Mouse (Mus musculus) layer of hippocampus, postnatal 25 days (tissue): ENCODE measurements around the gene Vwa7. TPM values are rescaled to one million over a fixed set of nuclear protein-coding genes. Genes with fewer than 3 reads are reported as not detected.

ENCODE experiments used
- DNase-seq, 2 experiments: peaks; one replicate each; pipeline ENCODE4 v3.0.0; 2022; ENCODE audit warnings: mixed read lengths in 2 of 2, low spot score in 1 of 2; ENCODE audit errors: extremely low spot score in 1 of 2
- total RNA-seq, 2 experiments: library from RNA; stranded (reverse); gene quantifications; 2 replicates each; pipeline ENCODE4 v1.2.3; 2021

Gene Vwa7
- total RNA-seq, 2 experiments from 2014 or later, result 0.07 to 0.23 TPM

DNA sequence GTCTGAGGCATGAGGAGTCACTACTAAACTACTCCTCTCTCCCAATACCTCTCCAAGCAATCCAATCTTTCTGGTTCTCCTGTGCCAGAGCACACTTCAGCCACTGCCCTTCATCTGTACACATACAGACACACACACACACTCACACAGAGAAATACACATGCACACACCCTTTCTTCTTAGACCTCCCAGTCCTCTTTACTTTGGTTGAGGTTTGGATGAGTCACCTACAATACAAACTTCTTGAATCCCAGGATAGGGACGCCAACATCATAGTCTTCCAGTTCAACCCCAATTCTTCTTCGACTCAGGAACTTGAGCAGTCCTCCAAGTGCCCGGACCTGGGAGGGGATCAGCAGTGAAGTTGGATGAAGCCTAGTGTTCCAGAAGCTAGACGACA is 27.4 kb downstream of the Vwa7 start:
- DNase-seq, result no peak

DNA sequence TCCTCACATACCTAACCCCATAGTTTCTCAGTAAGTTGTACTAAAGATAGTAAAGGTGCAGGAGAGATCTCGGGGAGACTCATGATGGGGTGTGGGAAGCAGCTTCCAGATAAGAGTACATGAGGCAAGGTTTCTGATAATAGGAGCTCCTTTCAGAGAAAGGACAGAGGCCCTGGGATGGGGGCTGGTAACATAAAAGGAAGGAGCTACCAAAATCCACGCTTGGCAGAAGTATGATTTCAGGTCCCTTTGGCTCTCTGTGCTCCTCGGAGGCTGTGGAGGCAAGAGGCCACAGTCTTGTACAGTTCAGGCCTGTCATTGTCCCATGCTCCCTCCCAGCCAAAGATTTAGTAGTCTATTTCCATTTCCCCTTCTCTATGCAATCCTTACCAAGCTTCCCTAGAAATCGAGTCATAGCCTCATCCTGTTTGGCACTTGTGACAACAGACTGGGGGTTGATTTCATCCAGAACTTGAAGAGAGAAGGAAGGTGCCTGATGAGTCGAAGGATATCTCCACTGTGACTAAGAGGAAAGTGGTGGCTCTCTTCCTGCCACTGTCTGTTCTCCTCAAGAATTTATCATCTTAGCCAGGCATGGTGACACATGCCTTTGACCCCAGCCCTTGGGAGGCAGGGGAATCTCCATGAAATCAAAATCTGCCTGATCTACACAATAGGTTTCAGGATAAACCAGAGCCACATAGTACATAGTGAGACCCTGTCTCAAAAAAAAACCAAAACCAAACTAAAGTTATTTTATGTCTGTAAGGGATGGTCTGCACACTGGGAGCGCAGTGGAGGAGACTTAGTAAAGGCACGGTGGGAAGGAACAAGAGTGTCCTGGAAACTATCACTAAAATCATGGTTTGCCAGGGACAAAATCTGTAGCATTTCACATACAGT is 28.8 kb downstream of the Vwa7 start:
- no peak for DNase-seq

DNA sequence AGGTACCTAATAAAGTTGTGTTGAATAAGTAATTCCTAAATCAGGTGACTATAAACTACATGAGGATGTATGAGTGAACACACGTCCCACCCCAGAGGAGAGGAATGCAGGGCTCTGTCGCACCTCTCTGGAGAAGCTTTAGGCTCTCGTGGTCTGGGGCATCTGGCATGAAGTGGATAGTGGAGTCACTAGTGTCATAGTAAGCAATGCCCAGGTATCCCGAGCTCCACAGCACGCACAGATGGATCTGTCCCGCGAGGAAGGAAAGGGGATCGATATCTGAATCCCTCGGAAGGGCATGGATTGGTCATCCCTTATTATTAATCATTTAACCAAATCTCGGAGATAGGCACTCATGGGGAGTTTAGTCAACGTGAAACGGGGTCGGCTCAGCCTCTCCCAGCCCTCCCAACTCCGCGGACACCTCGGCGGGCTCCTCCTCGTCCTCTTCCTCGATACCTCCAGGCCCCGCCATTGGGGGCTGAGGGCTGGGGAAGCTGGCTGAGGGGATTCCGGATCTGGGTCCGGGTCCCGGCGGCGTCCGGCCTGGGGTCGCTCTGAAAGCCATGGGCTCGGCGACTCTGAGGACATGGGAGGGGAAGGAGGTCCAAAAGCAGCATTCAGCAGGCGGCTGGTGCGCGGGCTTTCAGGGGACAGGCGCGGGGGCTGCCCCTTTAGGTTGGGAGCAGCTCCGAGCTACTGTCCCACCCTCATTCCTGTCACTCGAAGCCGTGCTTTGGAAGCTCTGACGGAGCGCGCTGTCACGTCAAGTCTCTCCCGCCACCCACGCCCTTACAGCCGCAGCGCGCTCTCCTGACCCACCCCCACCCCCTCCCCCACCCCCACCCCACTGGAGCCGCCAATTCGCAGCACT is 29.7 kb downstream of the Vwa7 start:
- DNase-seq, result no peak

DNA sequence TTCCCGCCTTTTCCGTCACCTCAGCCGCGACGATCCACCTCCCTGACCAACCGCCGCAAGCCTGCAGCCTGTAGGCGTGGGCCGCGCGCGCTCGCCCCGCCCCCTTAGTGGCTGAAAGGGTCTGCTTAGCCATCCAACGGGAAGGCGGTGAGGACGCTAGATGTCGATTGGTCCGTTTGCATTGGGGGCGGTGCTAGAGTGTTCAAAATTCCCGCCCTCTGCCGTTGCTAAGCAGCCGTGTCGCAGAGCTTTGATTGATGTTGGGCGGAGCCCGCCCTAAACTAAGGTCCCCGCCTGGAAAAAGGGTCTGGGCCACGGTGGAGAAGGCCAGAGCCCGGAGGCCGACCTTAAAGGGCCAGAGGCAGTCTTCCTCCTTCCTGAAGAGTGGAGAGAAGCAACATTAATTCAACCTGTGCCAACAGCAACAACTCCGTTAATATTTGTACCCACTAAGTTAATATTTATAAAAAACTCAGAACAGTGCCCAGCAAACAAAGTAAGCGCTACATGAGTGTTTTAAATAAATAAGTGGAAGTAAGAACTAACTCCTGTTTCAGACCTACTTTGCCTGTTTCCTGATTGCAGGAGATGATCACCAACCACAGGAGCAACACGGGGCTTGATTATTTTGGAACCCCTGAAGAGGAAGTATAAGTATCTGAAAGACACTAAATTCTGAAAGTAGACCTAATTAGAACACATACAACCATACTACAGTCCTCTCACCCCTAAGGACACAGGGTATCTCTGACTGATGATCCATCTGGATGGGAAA is 30.5 kb downstream of the Vwa7 start, which contains the start of gene Msh5:
Gene Msh5, minus strand, starts transcription at position 65 of the 775 bp plus-strand sequence.
- peak; percentile 69 to 84 for DNase-seq

DNA sequence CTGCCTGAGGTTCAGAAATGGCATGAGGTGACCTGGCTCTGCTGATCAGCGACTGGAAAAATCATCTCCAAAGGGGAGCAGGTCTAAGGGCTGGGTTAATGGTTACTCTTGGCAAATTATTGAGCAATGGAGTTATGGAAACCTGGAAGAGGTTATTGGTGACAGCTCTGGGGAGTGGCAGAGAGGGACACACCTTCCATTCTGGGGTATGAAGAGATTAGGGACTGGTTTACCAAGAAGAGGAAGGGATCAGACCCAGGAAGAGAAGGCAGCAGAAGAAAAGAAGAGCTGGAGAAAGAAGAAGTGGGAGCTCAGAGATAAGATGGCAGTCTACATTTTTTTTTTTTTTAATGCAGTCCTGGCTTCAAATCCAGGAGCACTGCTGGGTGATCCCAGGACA is 31.3 kb downstream of the Vwa7 start:
- no peak for DNase-seq

DNA sequence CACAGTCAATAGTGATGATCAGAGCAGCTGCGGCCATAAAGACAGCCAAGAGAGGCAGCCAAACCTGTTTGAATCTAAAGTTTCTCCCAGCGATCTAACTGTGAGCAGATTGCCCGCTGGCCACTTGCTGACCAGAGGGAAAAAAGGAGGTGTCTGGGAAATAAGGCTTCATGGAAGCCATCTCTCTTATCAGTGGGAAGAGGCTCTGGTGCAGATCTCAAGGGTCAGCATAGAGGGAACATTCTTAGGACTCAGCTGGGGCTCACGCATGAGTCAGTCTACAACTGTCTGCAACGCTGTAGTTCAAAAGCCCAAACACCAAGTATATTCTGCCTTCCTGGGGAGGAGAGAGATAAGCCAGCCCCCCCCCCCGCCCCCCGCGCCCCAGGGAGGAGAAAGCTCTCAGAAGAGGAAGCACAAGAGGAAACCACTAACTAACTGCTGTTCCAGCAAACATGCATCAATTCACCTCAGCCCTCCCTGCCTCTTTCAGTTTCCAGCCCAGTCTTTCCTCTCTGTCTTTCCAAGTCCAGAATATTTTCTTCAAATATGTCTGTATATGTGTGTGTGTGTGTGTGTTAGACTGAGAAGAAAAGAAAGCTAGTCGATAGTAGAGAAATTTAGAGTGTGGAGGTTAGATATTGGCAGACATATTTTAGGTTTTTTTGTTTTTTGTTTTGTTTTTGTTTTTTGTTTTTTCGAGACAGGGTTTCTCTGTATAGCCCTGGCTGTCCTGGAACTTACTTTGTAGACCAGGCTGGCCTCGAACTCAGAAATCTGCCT is 32.0 kb downstream of the Vwa7 start:
- DNase-seq, result no peak

DNA sequence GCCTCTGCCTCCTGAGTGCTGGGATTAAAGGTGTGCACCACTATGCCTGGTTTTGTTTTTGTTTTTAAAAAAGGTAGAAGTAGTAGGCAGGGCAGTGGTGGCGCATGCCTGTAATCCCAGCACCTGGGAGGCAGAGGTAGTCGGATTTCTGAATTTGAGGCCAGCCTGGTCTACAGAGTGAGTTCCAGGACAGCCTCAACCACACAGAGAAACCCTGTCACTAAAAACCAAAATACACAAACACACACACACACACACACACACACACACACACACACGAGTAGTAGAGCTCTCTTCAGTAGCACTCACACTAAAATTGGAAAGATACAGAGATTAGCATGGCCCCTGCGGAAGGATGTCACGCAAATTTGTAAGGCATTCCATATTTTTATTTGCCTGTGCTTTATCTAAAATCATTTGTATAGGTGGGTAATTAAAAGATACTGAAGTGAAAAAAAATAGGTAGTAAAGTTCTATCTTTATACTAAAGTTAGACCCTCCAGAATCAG is 32.6 kb downstream of the Vwa7 start:
- no peak for DNase-seq

DNA sequence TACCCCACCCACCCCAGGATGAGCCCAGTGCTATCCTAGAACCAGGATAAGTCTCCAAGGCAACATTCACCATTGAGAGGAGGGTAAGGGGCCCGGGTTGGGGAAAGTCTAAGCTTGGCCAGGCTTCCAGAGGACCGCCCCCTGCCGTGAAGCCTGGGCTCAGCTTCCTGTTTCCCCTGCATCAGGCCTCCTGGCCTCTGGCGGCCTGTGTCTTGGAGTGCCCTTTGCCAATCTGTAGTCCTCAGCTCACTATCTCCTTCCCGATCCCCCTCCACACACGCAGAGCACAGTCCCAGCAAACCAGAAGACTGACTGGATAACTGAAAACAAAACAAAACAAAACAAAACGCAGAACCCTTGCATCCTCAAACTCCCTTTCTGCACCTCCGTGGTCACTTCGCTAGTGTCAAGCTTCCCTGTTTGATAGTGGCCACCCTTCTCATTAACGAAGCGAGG is 33.2 kb downstream of the Vwa7 start, which contains the start of gene Clic1:
Gene Clic1, plus strand, starts transcription at position 406 of the 456 bp plus-strand sequence.
- no peak for DNase-seq

DNA sequence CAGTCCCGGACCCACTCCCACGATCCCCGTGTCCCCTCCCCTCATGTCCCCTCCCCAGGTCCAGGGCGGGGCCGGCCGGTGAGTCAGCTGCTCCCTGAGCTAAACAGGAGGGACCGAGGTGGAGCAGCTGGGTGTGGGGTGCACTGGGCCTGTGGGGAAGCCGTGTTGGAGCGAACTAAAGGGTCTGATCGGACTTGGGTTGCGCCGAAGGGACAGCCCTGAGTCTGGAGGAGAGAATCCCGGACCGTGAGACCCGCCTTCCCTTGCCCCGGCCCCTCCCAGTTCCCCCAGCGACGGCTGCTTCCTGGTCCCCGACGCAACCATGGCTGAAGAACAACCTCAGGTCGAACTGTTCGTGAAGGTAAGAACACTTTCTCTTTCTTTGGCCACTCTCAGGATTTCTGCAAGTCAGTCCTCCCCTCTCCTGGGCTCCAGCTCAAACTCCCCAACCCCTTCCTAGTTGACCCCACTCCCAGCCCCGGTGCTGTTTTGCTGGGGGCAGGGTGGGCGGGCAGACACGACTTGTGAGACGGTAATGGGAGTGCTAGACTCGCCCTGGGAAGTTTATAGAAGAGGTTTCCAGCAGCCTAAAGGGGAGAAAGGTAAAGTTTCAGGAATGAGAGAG is 33.9 kb downstream of the Vwa7 start:
- DNase-seq, result no peak

DNA sequence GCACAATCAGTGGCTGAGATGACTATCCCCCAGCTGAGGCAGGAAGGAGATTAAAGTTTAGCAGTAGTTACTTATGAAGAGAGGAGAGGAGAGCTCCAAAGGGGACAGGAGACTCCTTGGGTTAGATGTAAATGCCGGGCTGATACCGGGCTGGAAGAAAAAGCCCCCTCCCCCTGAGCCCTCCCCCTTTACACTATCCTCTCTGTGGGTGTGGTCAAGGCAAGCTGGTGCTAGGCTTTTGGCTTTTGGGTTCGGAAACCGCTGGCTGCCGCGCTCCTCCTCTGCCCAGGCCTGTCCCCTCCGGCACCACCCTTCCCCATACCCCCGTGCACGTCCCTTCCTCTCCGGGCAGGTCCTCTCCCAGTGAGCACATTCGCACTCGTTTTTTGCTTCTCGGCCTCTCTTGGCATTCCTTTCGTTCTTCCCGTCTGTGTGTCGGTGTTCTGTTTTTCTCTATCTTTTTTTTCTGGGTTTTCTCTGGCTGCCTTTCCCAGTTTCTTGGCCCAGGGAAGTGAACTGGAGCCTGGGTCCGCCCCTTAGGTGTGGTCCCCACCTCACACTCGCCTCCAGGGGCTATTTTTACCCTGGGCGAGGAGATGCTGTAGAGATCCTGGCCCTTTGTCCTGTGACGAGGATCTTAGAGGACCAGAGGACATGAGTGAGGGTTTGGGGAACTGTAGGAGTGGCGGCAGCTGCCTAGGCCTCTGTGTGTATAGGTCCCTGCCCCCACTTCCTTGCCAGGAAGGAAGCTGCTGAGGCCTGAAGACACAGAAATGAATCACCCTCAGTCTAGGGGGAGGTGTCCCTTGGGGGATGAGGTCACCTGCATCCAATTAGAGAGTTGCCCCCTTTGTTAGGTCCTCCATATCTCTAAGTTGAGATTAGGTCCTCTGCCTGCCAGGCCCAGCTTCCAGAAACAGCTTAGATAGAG is 35.0 kb downstream of the Vwa7 start:
- DNase-seq, result no peak

DNA sequence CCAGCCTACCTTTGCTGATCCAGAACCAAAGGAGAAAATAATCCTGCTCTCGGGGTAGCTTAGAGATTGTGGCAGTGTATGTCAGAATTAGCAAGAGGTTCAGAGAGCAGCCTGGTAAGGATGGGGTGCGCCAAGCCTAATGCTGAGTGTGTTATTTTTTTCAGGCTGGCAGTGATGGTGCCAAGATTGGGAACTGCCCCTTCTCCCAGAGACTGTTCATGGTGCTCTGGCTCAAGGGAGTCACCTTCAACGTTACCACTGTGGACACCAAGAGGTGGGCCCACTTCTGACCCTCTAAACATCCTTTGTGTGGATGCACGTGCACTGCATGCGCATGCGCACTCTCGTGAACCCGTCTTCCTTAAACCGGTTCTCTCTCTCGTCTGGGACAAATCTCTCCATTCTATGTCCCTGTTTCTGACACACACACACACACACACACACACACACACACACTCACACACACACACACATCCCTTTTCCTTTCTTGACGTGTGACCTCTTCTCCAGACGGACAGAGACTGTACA is 36.0 kb downstream of the Vwa7 start:
- no peak for DNase-seq

DNA sequence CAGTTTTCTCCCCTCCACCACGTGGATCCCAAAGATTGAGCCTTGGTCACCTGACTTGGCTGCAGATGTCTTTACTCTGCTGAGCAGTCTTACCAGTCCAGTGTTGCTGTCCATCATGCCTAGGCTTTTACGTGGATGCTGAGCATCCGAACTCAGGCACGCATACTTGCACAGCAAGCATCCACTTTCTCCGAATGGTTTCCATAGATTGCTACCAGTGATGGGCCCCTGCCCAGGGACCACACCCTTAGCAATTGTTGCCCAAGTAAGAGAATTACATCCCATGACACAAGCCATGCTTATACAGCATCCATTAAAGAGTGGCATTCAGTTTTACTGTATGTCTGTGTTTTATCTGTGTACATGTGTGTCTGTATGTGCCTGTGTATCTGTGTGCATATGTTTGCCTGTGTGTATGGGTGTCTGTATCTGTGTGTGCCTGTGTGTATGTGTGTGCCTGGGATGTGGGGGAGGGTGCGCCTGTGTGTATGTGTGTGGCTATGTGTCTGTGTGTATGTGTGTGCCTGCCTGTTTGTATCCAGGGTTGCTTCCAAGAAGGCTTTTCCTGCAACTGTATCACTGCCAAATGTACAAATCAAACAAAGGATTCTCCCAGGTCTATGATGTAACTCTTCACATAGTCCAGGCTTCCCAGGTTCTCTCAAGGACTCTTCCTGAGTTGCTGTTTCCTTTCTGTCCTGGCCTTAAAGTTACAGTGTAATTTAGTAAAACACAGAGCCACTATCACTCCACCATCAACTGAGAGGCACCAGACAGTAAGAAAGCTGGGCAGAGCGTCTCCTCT is 39.5 kb downstream of the Vwa7 start:
- DNase-seq, result no peak

DNA sequence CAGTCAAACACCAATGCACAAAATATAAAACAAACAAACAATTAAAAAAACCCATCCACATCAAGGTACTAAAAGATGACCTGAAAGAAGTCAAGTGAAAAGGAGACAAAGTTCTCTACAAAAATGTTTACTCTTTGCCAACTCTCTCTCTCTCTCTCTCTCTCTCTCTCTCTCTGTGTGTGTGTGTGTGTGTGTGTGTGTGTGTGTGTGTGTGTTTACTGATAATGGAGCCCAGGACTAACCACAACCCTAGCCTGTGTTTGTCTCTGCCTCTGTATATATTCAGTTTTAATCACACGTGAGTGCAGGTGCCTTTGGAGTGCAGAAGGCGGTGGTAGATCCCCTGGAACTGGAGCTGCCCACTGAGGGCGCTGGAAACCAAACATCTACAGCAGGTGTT is 40.7 kb downstream of the Vwa7 start:
- no peak for DNase-seq

DNA sequence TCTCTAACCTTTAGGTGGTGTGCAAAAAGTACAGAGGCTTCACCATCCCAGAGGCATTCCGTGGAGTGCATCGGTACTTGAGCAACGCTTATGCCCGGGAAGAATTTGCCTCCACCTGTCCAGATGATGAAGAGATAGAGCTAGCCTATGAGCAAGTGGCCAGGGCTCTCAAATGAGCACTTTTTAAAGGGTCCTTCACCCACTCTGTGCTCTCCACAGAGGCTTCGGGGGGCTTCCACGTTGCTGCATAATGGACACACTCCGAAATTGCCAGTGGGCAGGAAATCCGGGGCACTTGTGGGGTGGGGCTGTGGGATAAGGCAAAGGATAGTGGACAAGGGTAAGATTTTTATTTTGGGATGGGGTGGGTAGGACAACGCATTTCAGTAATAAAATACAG is 41.9 kb downstream of the Vwa7 start:
- DNase-seq, result no peak

DNA sequence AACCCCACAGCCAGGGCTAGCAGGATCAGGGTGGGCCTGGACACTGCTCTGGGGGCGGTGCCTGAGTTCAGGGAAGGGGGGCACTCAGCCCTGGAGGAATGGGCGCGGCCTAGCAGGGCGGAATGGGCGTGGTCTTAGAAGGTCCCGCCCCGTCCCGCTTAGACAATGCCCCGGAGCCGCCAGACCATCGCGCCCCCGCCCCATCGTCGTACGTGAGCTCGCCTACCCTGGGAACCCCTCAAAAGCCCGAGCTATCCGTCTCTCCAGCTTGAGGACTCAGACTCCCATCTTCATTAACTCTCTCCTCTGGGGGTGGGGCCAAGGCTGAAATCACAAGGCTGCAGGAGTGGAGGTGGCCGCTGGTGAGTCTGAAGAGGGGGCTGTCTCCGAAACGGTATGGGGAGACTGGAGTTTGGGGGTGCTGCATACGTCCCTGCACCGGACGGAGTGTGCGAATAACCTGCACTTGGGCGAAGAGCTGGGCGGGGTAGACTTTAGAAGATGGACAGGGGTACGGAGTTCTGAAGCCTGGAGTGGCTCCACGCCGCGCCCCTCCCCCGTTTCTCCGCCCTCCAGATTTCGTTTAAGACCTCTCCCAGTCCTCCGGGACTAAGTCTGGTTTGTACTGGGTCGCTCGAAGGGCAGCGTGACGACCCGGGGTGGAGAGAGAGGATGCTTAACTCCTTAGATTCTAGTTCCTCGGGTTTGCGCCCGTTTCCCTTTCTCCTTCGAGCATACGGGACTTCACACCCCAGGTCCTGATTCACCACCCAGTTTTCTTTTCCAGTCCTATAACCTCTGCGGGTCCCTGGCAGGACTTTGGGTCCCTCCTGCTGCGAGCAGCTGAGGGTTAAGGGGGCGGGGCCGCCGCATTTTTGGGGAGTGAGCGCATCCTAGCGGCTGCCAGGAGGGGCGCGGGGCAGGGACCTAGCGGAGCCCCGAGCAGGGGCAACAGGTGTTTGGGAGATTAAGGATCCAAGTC is 42.8 kb downstream of the Vwa7 start, which contains the start of gene Ddah2:
Gene Ddah2, plus strand, starts transcription at position 125 of the 982 bp plus-strand sequence.
- peak; percentile 58 to 74 for DNase-seq

DNA sequence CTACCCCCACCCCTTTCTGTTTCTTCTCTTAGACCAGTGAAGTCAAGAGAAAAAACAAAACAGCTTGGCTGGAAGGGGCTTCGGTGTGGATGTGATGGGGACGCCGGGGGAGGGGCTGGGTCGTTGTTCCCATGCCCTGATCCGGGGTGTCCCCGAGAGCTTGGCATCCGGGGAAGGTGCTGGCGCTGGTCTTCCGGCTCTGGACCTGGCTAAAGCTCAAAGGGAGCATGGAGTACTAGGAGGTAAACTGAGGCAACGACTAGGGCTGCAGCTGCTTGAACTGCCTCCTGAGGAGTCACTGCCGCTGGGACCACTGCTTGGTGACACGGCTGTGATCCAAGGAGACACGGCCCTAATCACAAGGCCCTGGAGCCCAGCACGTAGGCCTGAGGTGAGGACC is 43.7 kb downstream of the Vwa7 start:
- no peak for DNase-seq
